Mouse (Mus musculus): Measurements from ENCODE around the gene Rex1bd. TPM values are rescaled to one million over a fixed set of nuclear protein-coding genes. Genes with fewer than 3 reads are reported as not detected.
A peak's percentile ranks its signal among the peaks of the same experiment; 100 is the strongest.

The Rex1bd gene
- polyA plus RNA-seq, 1 experiment from 2014 or later: 155 TPM

GRCm38 (mm10) chr8:70540013-70540506, 33.5 kb upstream of the Rex1bd start:
- H3K36me3 ChIP-seq: peaks cover 20% of the 10 kb centered on the region
- peak overlapping the region; percentile 80 for H3K4me2 ChIP-seq (replicated peaks)
- ATAC-seq: no peak
- H3K27ac ChIP-seq: peak overlapping the region; percentile 91
- H3K4me1 ChIP-seq (replicated peaks): peaks cover 41% of the 10 kb centered on the region
- peak overlapping the region; percentile 88 for H3K9ac ChIP-seq (replicated peaks)
- no peaks in the 10 kb centered on the region for H3K27me3 ChIP-seq
- 12% methylated on average over 4 of the region's 4 CpGs for WGBS
- H3K9me3 ChIP-seq: no peaks in the 10 kb centered on the region
- peak overlapping the region; percentile 84 for H3K4me3 ChIP-seq (replicated peaks)

- no peaks in the 10 kb centered on the region for H3K27me3 ChIP-seq
- peaks cover 28% of the 10 kb centered on the region for H3K36me3 ChIP-seq
- H3K9me3 ChIP-seq: no peaks in the 10 kb centered on the region
- WGBS: under 1% methylated on average over 57 of the region's 58 CpGs
- peak within 1 kb of the TSS; percentile 88 for H3K9ac ChIP-seq (replicated peaks)
- H3K4me3 ChIP-seq (replicated peaks): peak within 1 kb of the TSS; percentile 84
- H3K27ac ChIP-seq: peak within 1 kb of the TSS; percentile 91
- peaks cover 41% of the 10 kb centered on the region for H3K4me1 ChIP-seq (replicated peaks)
- peak within 1 kb of the TSS; percentile 80 for H3K4me2 ChIP-seq (replicated peaks)
- ATAC-seq: peak; percentile 85
Observed at GRCm38 (mm10) chr8:70539077-70539813, 32.7 kb upstream of the Rex1bd start, which contains the start of gene Ell. Gene Ell (plus strand): TSS chr8:70539457.

- ATAC-seq: peak; percentile 77
- Histone ChIP-seq H3K27ac (peak overlapping the region; percentile 91), H3K27me3 (no peaks in the 10 kb centered on the region), H3K4me3 (replicated peaks) (peak overlapping the region; percentile 84), H3K4me2 (replicated peaks) (peak overlapping the region; percentile 80), H3K9ac (replicated peaks) (0 out of 2 replicates have a peak overlapping the region, but pooled peaks have one; percentile 32), H3K4me1 (replicated peaks) (peaks cover 36% of the 10 kb centered on the region), H3K36me3 (peaks cover 34% of the 10 kb centered on the region), H3K9me3 (no peaks in the 10 kb centered on the region)
- WGBS: under 1% methylated on average over 32 of the region's 32 CpGs
Observed at GRCm38 (mm10) chr8:70538633-70539076, 32.1 kb upstream of the Rex1bd start.

- peak overlapping the region; percentile 91 for H3K27ac ChIP-seq
- no peaks in the 10 kb centered on the region for H3K9me3 ChIP-seq
- H3K27me3 ChIP-seq: no peaks in the 10 kb centered on the region
- H3K4me3 ChIP-seq (replicated peaks): peak overlapping the region; percentile 84
- WGBS: 16% methylated on average over 24 of the region's 24 CpGs
- ATAC-seq: peak; percentile 41
- peak overlapping the region; percentile 80 for H3K4me2 ChIP-seq (replicated peaks)
- peaks cover 32% of the 10 kb centered on the region for H3K4me1 ChIP-seq (replicated peaks)
- H3K9ac ChIP-seq (replicated peaks): 0 out of 2 replicates have a peak overlapping the region, but pooled peaks have one; percentile 32
- H3K36me3 ChIP-seq: peaks cover 40% of the 10 kb centered on the region
Observed at GRCm38 (mm10) chr8:70538024-70538579, 31.6 kb upstream of the Rex1bd start.

GRCm38 (mm10) chr8:70535701-70536100, 29.1 kb upstream of the Rex1bd start:
- no peaks in the 10 kb centered on the region for H3K9me3 ChIP-seq
- H3K9ac ChIP-seq (replicated peaks): no peak overlapping the region
- WGBS: 95% methylated on average over 2 of the region's 2 CpGs
- peaks cover 64% of the 10 kb centered on the region for H3K36me3 ChIP-seq
- peaks cover 15% of the 10 kb centered on the region for H3K4me1 ChIP-seq (replicated peaks)
- H3K4me2 ChIP-seq (replicated peaks): no peak overlapping the region
- ATAC-seq: no peak
- no peak overlapping the region for H3K27ac ChIP-seq
- no peak overlapping the region for H3K4me3 ChIP-seq (replicated peaks)
- H3K27me3 ChIP-seq: no peaks in the 10 kb centered on the region

GRCm38 (mm10) chr8:70535221-70535620, 28.7 kb upstream of the Rex1bd start:
- H3K36me3 ChIP-seq: peaks cover 68% of the 10 kb centered on the region
- H3K4me3 ChIP-seq (replicated peaks): no peak overlapping the region
- ATAC-seq: no peak
- 92% methylated on average over 3 of the region's 3 CpGs for WGBS
- peaks cover 10% of the 10 kb centered on the region for H3K4me1 ChIP-seq (replicated peaks)
- no peaks in the 10 kb centered on the region for H3K9me3 ChIP-seq
- no peak overlapping the region for H3K4me2 ChIP-seq (replicated peaks)
- no peaks in the 10 kb centered on the region for H3K27me3 ChIP-seq
- H3K27ac ChIP-seq: no peak overlapping the region
- H3K9ac ChIP-seq (replicated peaks): 0 out of 2 replicates have a peak overlapping the region, but pooled peaks have one; percentile 10

- H3K27me3 ChIP-seq: no peaks in the 10 kb centered on the region
- no peak overlapping the region for H3K9ac ChIP-seq (replicated peaks)
- no peak overlapping the region for H3K4me2 ChIP-seq (replicated peaks)
- ATAC-seq: no peak
- no peaks in the 10 kb centered on the region for H3K9me3 ChIP-seq
- no peak overlapping the region for H3K4me3 ChIP-seq (replicated peaks)
- 95% methylated on average over 12 of the region's 12 CpGs for WGBS
- peaks cover 75% of the 10 kb centered on the region for H3K36me3 ChIP-seq
- H3K27ac ChIP-seq: no peak overlapping the region
- peaks cover 14% of the 10 kb centered on the region for H3K4me1 ChIP-seq (replicated peaks)
Observed at GRCm38 (mm10) chr8:70534281-70534680, 27.7 kb upstream of the Rex1bd start.

GRCm38 (mm10) chr8:70530314-70530713, 23.8 kb upstream of the Rex1bd start:
- Histone ChIP-seq H3K27me3 (no peaks in the 10 kb centered on the region), H3K36me3 (peaks cover 57% of the 10 kb centered on the region), H3K27ac (no peak overlapping the region), H3K9ac (replicated peaks) (no peak overlapping the region), H3K9me3 (no peaks in the 10 kb centered on the region), H3K4me3 (replicated peaks) (no peak overlapping the region), H3K4me2 (replicated peaks) (no peak overlapping the region), H3K4me1 (replicated peaks) (peaks cover 33% of the 10 kb centered on the region)
- no peak for ATAC-seq
- 88% methylated on average over 2 of the region's 2 CpGs for WGBS

GRCm38 (mm10) chr8:70529741-70530161, 23.2 kb upstream of the Rex1bd start:
- H3K4me1 ChIP-seq (replicated peaks): peaks cover 33% of the 10 kb centered on the region
- no peak for ATAC-seq
- no peak overlapping the region for H3K9ac ChIP-seq (replicated peaks)
- WGBS: 98% methylated on average over 3 of the region's 3 CpGs
- H3K27me3 ChIP-seq: no peaks in the 10 kb centered on the region
- H3K27ac ChIP-seq: no peak overlapping the region
- H3K9me3 ChIP-seq: no peaks in the 10 kb centered on the region
- no peak overlapping the region for H3K4me2 ChIP-seq (replicated peaks)
- H3K36me3 ChIP-seq: peaks cover 52% of the 10 kb centered on the region
- no peak overlapping the region for H3K4me3 ChIP-seq (replicated peaks)

- no peak for ATAC-seq
- no peak overlapping the region for H3K9ac ChIP-seq (replicated peaks)
- H3K4me1 ChIP-seq (replicated peaks): peaks cover 33% of the 10 kb centered on the region
- H3K9me3 ChIP-seq: no peaks in the 10 kb centered on the region
- no peak overlapping the region for H3K27ac ChIP-seq
- H3K4me3 ChIP-seq (replicated peaks): no peak overlapping the region
- H3K36me3 ChIP-seq: peaks cover 47% of the 10 kb centered on the region
- 85% methylated on average over 5 of the region's 5 CpGs for WGBS
- no peaks in the 10 kb centered on the region for H3K27me3 ChIP-seq
- peak overlapping the region; percentile 9; the same call in 1 of the 2 replicates for H3K4me2 ChIP-seq (replicated peaks)
Observed at GRCm38 (mm10) chr8:70529299-70529698, 22.7 kb upstream of the Rex1bd start.

GRCm38 (mm10) chr8:70528182-70528797, 21.7 kb upstream of the Rex1bd start:
- ATAC-seq: no peak
- peak overlapping the region; percentile 87 for H3K4me2 ChIP-seq (replicated peaks)
- no peaks in the 10 kb centered on the region for H3K9me3 ChIP-seq
- peak overlapping the region; percentile 81 for H3K4me3 ChIP-seq (replicated peaks)
- peak overlapping the region; percentile 88 for H3K27ac ChIP-seq
- WGBS: 38% methylated on average over 13 of the region's 13 CpGs
- H3K4me1 ChIP-seq (replicated peaks): peaks cover 38% of the 10 kb centered on the region
- H3K9ac ChIP-seq (replicated peaks): peak overlapping the region; percentile 92
- H3K36me3 ChIP-seq: peaks cover 37% of the 10 kb centered on the region
- H3K27me3 ChIP-seq: no peaks in the 10 kb centered on the region

Measured in midbrain, embryonic 13.5 days (tissue).